Mouse (Mus musculus): ENCODE data around the gene Lrrc58.

Gene Lrrc58

GRCm38 (mm10) chr16:37868506-37869469 lies 599 bp downstream of the Lrrc58 start:
- DNase-seq (ENCODE audit: extremely low read depth, low read depth): no peak

GRCm38 (mm10) chr16:37869470-37870231 lies 1.5 kb downstream of the Lrrc58 start:
- DNase-seq (ENCODE audit: extremely low read depth, low read depth): no peak

GRCm38 (mm10) chr16:37871112-37871715 lies 3.0 kb downstream of the Lrrc58 start:
- DNase-seq (ENCODE audit: extremely low read depth, low read depth): no peak

GRCm38 (mm10) chr16:37874501-37875235 lies 6.5 kb downstream of the Lrrc58 start:
- no peak for DNase-seq (ENCODE audit: extremely low read depth, low read depth)

GRCm38 (mm10) chr16:37877406-37877805 lies 9.2 kb downstream of the Lrrc58 start:
- DNase-seq (ENCODE audit: extremely low read depth, low read depth): no peak

GRCm38 (mm10) chr16:37878951-37879505 lies 10.8 kb downstream of the Lrrc58 start:
- no peak for DNase-seq (ENCODE audit: extremely low read depth, low read depth)

- DNase-seq (ENCODE audit: extremely low read depth, low read depth): no peak
These were observed 11.7 kb downstream of the Lrrc58 start for GRCm38 (mm10) chr16:37879750-37880419.

GRCm38 (mm10) chr16:37881168-37881567 lies 13.0 kb downstream of the Lrrc58 start:
- DNase-seq (ENCODE audit: extremely low read depth, low read depth): no peak

GRCm38 (mm10) chr16:37888986-37889385 lies 20.8 kb downstream of the Lrrc58 start:
- no peak for DNase-seq (ENCODE audit: extremely low read depth, low read depth)

GRCm38 (mm10) chr16:37892667-37893066 lies 24.5 kb downstream of the Lrrc58 start:
- DNase-seq (ENCODE audit: extremely low read depth, low read depth): no peak

- DNase-seq (ENCODE audit: extremely low read depth, low read depth): no peak
These were observed 25.2 kb downstream of the Lrrc58 start for GRCm38 (mm10) chr16:37893381-37893780.

GRCm38 (mm10) chr16:37893942-37894341 lies 25.8 kb downstream of the Lrrc58 start:
- DNase-seq (ENCODE audit: extremely low read depth, low read depth): no peak

GRCm38 (mm10) chr16:37898790-37899189 lies 30.6 kb downstream of the Lrrc58 start:
- no peak for DNase-seq (ENCODE audit: extremely low read depth, low read depth)

GRCm38 (mm10) chr16:37899357-37899756 lies 31.2 kb downstream of the Lrrc58 start:
- no peak for DNase-seq (ENCODE audit: extremely low read depth, low read depth)

GRCm38 (mm10) chr16:37901318-37901717 lies 33.1 kb downstream of the Lrrc58 start:
- DNase-seq (ENCODE audit: extremely low read depth, low read depth): no peak

GRCm38 (mm10) chr16:37906456-37906855 lies 38.3 kb downstream of the Lrrc58 start:
- no peak for DNase-seq (ENCODE audit: extremely low read depth, low read depth)

GRCm38 (mm10) chr16:37911086-37911485 lies 42.9 kb downstream of the Lrrc58 start:
- DNase-seq (ENCODE audit: extremely low read depth, low read depth): no peak

GRCm38 (mm10) chr16:37916138-37916817 lies 48.1 kb downstream of the Lrrc58 start, which contains the start of gene Gpr156:
Gene Gpr156 (plus strand): TSS chr16:37916496.
- no peak for DNase-seq (ENCODE audit: extremely low read depth, low read depth)

GRCm38 (mm10) chr16:37916818-37917201 lies 48.6 kb downstream of the Lrrc58 start:
- DNase-seq (ENCODE audit: extremely low read depth, low read depth): no peak

GRCm38 (mm10) chr16:37919000-37919399 lies 50.8 kb downstream of the Lrrc58 start:
- DNase-seq (ENCODE audit: extremely low read depth, low read depth): no peak

All from MEL-GATA-1-ER (cell line).